Mouse (Mus musculus) CH12.LX (cell line): ENCODE measurements around the gene Srp14. TPM values are rescaled to one million over a fixed set of nuclear protein-coding genes. Genes with fewer than 3 reads are reported as not detected.

Source experiments
- DNase-seq: peaks from one replicate; pipeline ENCODE4 v3.0.0-alpha.2; 2013; ENCODE audit errors: extremely low read depth
- H3K27ac ChIP-seq: 2 replicates; pipeline ENCODE4 v1.5.1; 2012; ENCODE audit warnings: low read depth, mild to moderate bottlenecking, control low read depth, moderate library complexity; ENCODE audit not compliant: insufficient read depth
- H3K27me3 ChIP-seq: replicated peaks from 2 replicates; pipeline ENCODE3; 2012; ENCODE audit warnings: inconsistent platforms
- H3K36me3 ChIP-seq, 2 experiments: replicated peaks in 1 of 2; 2 replicates each; pipeline versions ENCODE3 to v1.6.1; 2012; ENCODE audit warnings: inconsistent platforms in 1 of 2, low read length in 1 of 2, mild to moderate bottlenecking in 1 of 2, mixed read lengths in 1 of 2, moderate library complexity in 1 of 2; ENCODE audit not compliant: control insufficient read depth in 1 of 2, insufficient read depth in 1 of 2
- H3K4me1 ChIP-seq, 2 experiments: 2 replicates each; pipeline ENCODE4 v1.6.1; 2012; ENCODE audit warnings: inconsistent platforms in 1 of 2, moderate library complexity in 1 of 2; ENCODE audit not compliant: insufficient read depth in 2 of 2, control insufficient read depth in 1 of 2
- H3K4me2 ChIP-seq: 2 replicates; pipeline ENCODE4 v1.6.1; 2012; ENCODE audit warnings: low read depth, mild to moderate bottlenecking, control low read depth; ENCODE audit not compliant: poor library complexity, insufficient read depth, severe bottlenecking
- H3K4me3 ChIP-seq, 3 experiments: fragments of 150-350 bp in 1 of 3; sonication (generic) in 1 of 3; replicated peaks in 1 of 3; 2 replicates each; pipeline versions ENCODE3 to v1.5.1; 2011 to 2012; ENCODE audit warnings: low read depth in 2 of 3, low read length in 2 of 3, mild to moderate bottlenecking in 2 of 3, moderate library complexity in 2 of 3, control low read depth in 1 of 3, improper control_type of control experiment in 1 of 3, inconsistent platforms in 1 of 3, mixed read lengths in 1 of 3; ENCODE audit not compliant: poor library complexity in 1 of 3
- H3K79me2 ChIP-seq: replicated peaks from 2 replicates; pipeline ENCODE4 v1.6.1; 2012; ENCODE audit warnings: mild to moderate bottlenecking, moderate library complexity; ENCODE audit not compliant: control insufficient read depth, poor library complexity, insufficient read depth, severe bottlenecking; ENCODE audit errors: extremely low read depth
- H3K9ac ChIP-seq: 2 replicates; pipeline ENCODE4 v1.6.1; 2012; ENCODE audit warnings: low read depth, mild to moderate bottlenecking, control low read depth, moderate library complexity; ENCODE audit not compliant: insufficient read depth
- H3K9me3 ChIP-seq: replicated peaks from 2 replicates; pipeline ENCODE3; 2012; ENCODE audit warnings: low read length, inconsistent platforms, mixed read lengths
- CTCF ChIP-seq, 2 experiments: IDR thresholded peaks in 1 of 2; conservative IDR thresholded peaks in 1 of 2; 2 replicates each; pipeline ENCODE4 v1.5.1; 2011 to 2012; ENCODE audit warnings: low read depth in 2 of 2, low read length in 2 of 2, improper control_type of control experiment in 1 of 2, inconsistent platforms in 1 of 2, mild to moderate bottlenecking in 1 of 2, moderate library complexity in 1 of 2
- E2F4 ChIP-seq: IDR thresholded peaks from 2 replicates; pipeline ENCODE4 v1.6.1; 2011; ENCODE audit warnings: low read depth, low read length, improper control_type of control experiment; ENCODE audit not compliant: insufficient replicate concordance
- ELF1 ChIP-seq: IDR thresholded peaks from 2 replicates; pipeline ENCODE4 v1.6.1; 2014; ENCODE audit warnings: low read depth, mild to moderate bottlenecking, inconsistent platforms, low read length, improper control_type of control experiment
- EP300 ChIP-seq: IDR thresholded peaks from 2 replicates; pipeline ENCODE4 v1.6.1; 2011; ENCODE audit warnings: low read length, improper control_type of control experiment
- GABPA ChIP-seq: IDR thresholded peaks from 2 replicates; pipeline ENCODE4 v1.6.1; 2012; ENCODE audit warnings: low read depth, low read length, improper control_type of control experiment, inconsistent platforms; ENCODE audit not compliant: insufficient replicate concordance
- HCFC1 ChIP-seq: IDR thresholded peaks from 2 replicates; pipeline ENCODE4 v1.6.1; 2012; ENCODE audit warnings: low read depth, mild to moderate bottlenecking, inconsistent platforms, low read length, improper control_type of control experiment
- JUN ChIP-seq: IDR thresholded peaks from 2 replicates; pipeline ENCODE4 v1.6.1; 2011; ENCODE audit warnings: low read depth, mild to moderate bottlenecking, low read length, improper control_type of control experiment, moderate library complexity; ENCODE audit not compliant: insufficient read depth
- MAFK ChIP-seq: IDR thresholded peaks from 2 replicates; pipeline ENCODE4 v1.6.1; 2011; ENCODE audit warnings: low read length, improper control_type of control experiment; ENCODE audit not compliant: insufficient replicate concordance
- MAX ChIP-seq: IDR thresholded peaks from 2 replicates; pipeline ENCODE4 v1.6.1; 2011; ENCODE audit warnings: low read length, improper control_type of control experiment
- MXI1 ChIP-seq: IDR thresholded peaks from 2 replicates; pipeline ENCODE4 v1.6.1; 2011; ENCODE audit warnings: mild to moderate bottlenecking, low read depth, low read length, improper control_type of control experiment
- NELFE ChIP-seq: IDR thresholded peaks from 2 replicates; pipeline ENCODE4 v1.6.1; 2011; ENCODE audit warnings: low read depth, low read length, improper control_type of control experiment
- PAX5 ChIP-seq: IDR thresholded peaks from 2 replicates; pipeline ENCODE4 v1.6.1; 2012; ENCODE audit warnings: low read length, inconsistent platforms, mixed read lengths
- POLR2A ChIP-seq: IDR thresholded peaks from 2 replicates; pipeline ENCODE4 v1.6.1; 2011; ENCODE audit warnings: low read depth, mild to moderate bottlenecking, improper control_type of control experiment, low read length
- RCOR1 ChIP-seq: conservative IDR thresholded peaks from 2 replicates; pipeline ENCODE4 v1.6.1; 2012; ENCODE audit warnings: low read depth, mild to moderate bottlenecking, inconsistent platforms, low read length, improper control_type of control experiment
- USF1 ChIP-seq: IDR thresholded peaks from 2 replicates; pipeline ENCODE4 v1.6.1; 2014; ENCODE audit warnings: low read depth, mild to moderate bottlenecking, inconsistent platforms, low read length, improper control_type of control experiment
- ZC3H11A ChIP-seq: IDR thresholded peaks from 2 replicates; pipeline ENCODE4 v1.6.1; 2012; ENCODE audit warnings: low read depth, mild to moderate bottlenecking, inconsistent platforms, low read length, improper control_type of control experiment
- ZMIZ1 ChIP-seq: IDR thresholded peaks from 2 replicates; pipeline ENCODE4 v1.6.1; 2012; ENCODE audit warnings: low read depth, mild to moderate bottlenecking, inconsistent platforms, low read length, improper control_type of control experiment
- dilution Hi-C: fragments of 300-500 bp; cut with MboI; formaldehyde crosslinking; loops from 2 replicates; pipeline ENCODE4 v1.14.3; 2020; ENCODE audit warnings: low sequenced_read_pairs; ENCODE audit not compliant: extremely low pct_unique_long_range_greater_than_20kb, extremely low pct_ligation_motif_present
- in situ Hi-C: fragments of 300-500 bp; cut with MboI; formaldehyde crosslinking; loops from 3 replicates; pipeline ENCODE4 v1.14.3; 2019; ENCODE audit warnings: low sequenced_read_pairs, low pct_ligation_motif_present, low pct_unique_long_range_greater_than_20kb, mixed read lengths
- polyA plus RNA-seq: library from polyadenylated mRNA; unstranded; fragments of >175 nt; gene quantifications from 2 replicates; pipeline ENCODE4 v1.2.1, GENCODE M21; 2012; ENCODE audit warnings: low read depth; ENCODE audit not compliant: insufficient read length
- total RNA-seq, 2 experiments: library from RNA; depleted of rRNA; stranded (reverse); fragments of 300-350 nt in 1 of 2; fragments of >200 nt in 1 of 2; gene quantifications; 2 replicates each; pipeline ENCODE4 v1.2.3; 2012 to 2014

The Srp14 gene
- total and polyA plus RNA-seq, 3 experiments = 139 to 215 (median 151) TPM

GRCm38 (mm10) chr2:118480886-118481285 is 1.4 kb upstream of the Srp14 start:
- H3K4me1 ChIP-seq = peaks cover 7 to 40% of the 10 kb centered on the region in 2 experiments
- no peak overlapping the region for H3K9ac ChIP-seq
- TF ChIP-seq POLR2A (no peak), CTCF (conservative IDR thresholded peaks at IDR 0.05 in 1 of 2, IDR thresholded peaks at IDR 0.05 in 1 of 2; ENCODE audit: low read depth in 2 of 2, low read length in 2 of 2) (no peak), MAFK (no peak), USF1 (no peak), EP300 (no peak), JUN (no peak), NELFE (no peak), MAX (no peak), E2F4 (no peak), MXI1 (no peak)
- H3K27me3 ChIP-seq = no peaks in the 10 kb centered on the region
- H3K9me3 ChIP-seq = no peaks in the 10 kb centered on the region
- H3K36me3 ChIP-seq = peaks cover 15 to 19% of the 10 kb centered on the region in 2 experiments
- H3K79me2 ChIP-seq = peaks cover 19% of the 10 kb centered on the region
- in situ Hi-C loops = loop anchor here (25.0 kb wide), 2 partner anchors 256 to 406 kb away; partner anchors contain the start of genes Inafm2 and Plcb2
- dilution Hi-C loops = no loop called here
- H3K4me2 ChIP-seq = no peak overlapping the region
- H3K4me3 ChIP-seq = no peak overlapping the region
- no peak overlapping the region for H3K27ac ChIP-seq
- no peak for DNase-seq

GRCm38 (mm10) chr2:118478833-118479549 is 520 bp downstream of the Srp14 start:
- Histone ChIP-seq H3K9ac (peak overlapping the region; percentile 94), H3K27ac (0 out of 2 replicates have a peak overlapping the region, but pooled peaks have one; percentile 12)

DNA sequence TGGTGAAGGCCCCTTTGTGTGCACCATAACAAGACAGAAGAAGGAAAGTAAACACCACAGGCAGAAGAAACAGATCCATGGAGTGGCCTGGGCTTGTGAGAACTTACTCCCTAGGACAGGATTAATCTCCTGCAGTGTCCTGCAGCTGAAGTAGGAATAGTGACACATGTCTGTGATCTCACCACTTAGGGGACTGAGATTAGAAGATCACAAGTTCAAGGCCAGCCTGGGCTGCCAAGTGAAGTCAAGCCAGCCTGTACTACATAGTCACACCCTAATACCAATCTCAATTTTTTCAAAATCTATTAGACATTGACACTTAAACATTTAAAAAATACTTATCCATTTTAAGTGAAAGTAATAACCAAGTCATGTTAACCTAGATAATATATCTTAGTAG is 11.2 kb downstream of the Srp14 start:
- dilution Hi-C loops = no loop called here

More at GRCm38 (mm10) chr2:118478833-118479549, 520 bp downstream of the Srp14 start:
- Histone ChIP-seq H3K79me2 (peaks cover 19% of the 10 kb centered on the region), H3K9me3 (no peaks in the 10 kb centered on the region), H3K4me1 (peaks cover 5 to 33% of the 10 kb centered on the region in 2 experiments), H3K4me3 (peak overlapping the region; percentile 76 to 96 (median 89)), H3K36me3 (peaks cover 27 to 38% of the 10 kb centered on the region in 2 experiments), H3K4me2 (peak overlapping the region; percentile 93), H3K27me3 (no peaks in the 10 kb centered on the region)
- no peak for TF ChIP-seq E2F4
- peak; percentile 40 for TF ChIP-seq MXI1
- in situ Hi-C loops (loop anchor here (25.0 kb wide), 2 partner anchors 258 to 408 kb away; partner anchors contain the start of genes Inafm2 and Plcb2), dilution Hi-C loops (no loop called here)
- no peak for DNase-seq

More for the DNA sequence above, 11.2 kb downstream of the Srp14 start:
- TF ChIP-seq ELF1 (no peak), ZC3H11A (no peak), PAX5 (no peak), ZMIZ1 (no peak), RCOR1 (no peak), GABPA (no peak), HCFC1 (no peak)
- Histone ChIP-seq H3K4me3 (no peak overlapping the region), H3K4me2 (no peak overlapping the region), H3K9ac (no peak overlapping the region), H3K4me1 (no peaks in the 10 kb centered on the region), H3K27ac (no peak overlapping the region), H3K79me2 (no peaks in the 10 kb centered on the region), H3K36me3 (peaks cover 60 to 94% of the 10 kb centered on the region in 2 experiments), H3K27me3 (no peaks in the 10 kb centered on the region), H3K9me3 (no peaks in the 10 kb centered on the region)
- no peak for DNase-seq
- in situ Hi-C loops = no loop called here
